Comparison of ENCODE assay signal across 20 mouse cellular contexts in genomic region chr8:114986971-114987370, GRCm38 (mm10).
A peak's percentile ranks its signal among the peaks of the same experiment; 100 is the strongest.
DNase-seq lines count a peak whose midpoint lies in the region; ATAC-seq lines count a peak whose summit lies in the region.
"Had no signal": no experiment of that assay in that cellular context is flagged by ENCODE, and none has a peak within 500 bp of the region (broad histone marks: within the 10 kb centered on the region; RNA-seq: fewer than 3 reads in every experiment).

No protein-coding gene starts in this region.

- 71% methylated on average over 10 of the region's 10 CpGs for WGBS in forebrain, embryonic 14.5 days
- WGBS in forebrain, embryonic 10.5 days = 94% methylated on average over 10 of the region's 10 CpGs

- H3K27me3 ChIP-seq in forebrain, embryonic 14.5 days (replicated peaks; ENCODE audit: control insufficient read depth, insufficient read depth, low read length) = no peaks in the 10 kb centered on the region
- H3K27me3 ChIP-seq in forebrain, embryonic 10.5 days (ENCODE audit: poor library complexity, severe bottlenecking) = peaks cover 23% of the 10 kb centered on the region
- H3K27me3 ChIP-seq: hindbrain, embryonic 13.5 days had no signal

- no peak for ATAC-seq in forebrain, embryonic 14.5 days
- ATAC-seq: forebrain, embryonic 16.5 days; hindbrain, embryonic 16.5 days; intestine, embryonic 16.5 days had no signal

- H3K4me2 ChIP-seq in forebrain, embryonic 14.5 days (ENCODE audit: low read length) = no peak overlapping the region
- H3K4me2 ChIP-seq: embryonic facial prominence, embryonic 13.5 days; heart, embryonic 11.5 days; hindbrain, embryonic 13.5 days had no signal

- DNase-seq in forebrain, embryonic 14.5 days (ENCODE audit: low spot score) = peak; percentile 48
- no peak for DNase-seq in forebrain, embryonic 10.5 days (ENCODE audit: extremely low spot score, low spot score)
- DNase-seq in kidney, postnatal 10 days = peak; percentile 19
- no peak for DNase-seq in kidney, postnatal 36 days
- DNase-seq in right cerebral cortex, postnatal 14 days = peak; percentile 38
- DNase-seq in right cerebral cortex, postnatal 25 days = no peak
- no peak for DNase-seq in ovary, postnatal 36 days (ENCODE audit: low spot score)
- DNase-seq: adrenal gland, adult 2 months; adrenal gland, postnatal 14 days; cerebellum, adult 11-12 months; cerebellum, adult 8-10 months; gastrocnemius, adult 2 months; gastrocnemius, postnatal 14 days; heart, adult 11 months had no signal

- no peak overlapping the region for H3K4me3 ChIP-seq in forebrain, embryonic 14.5 days (ENCODE audit: low read depth, low read length)
- H3K4me3 ChIP-seq in forebrain, embryonic 10.5 days = no peak overlapping the region
- H3K4me3 ChIP-seq: embryonic facial prominence, embryonic 13.5 days; gastrocnemius, adult 2 months; hindbrain, embryonic 13.5 days had no signal

- no peaks in the 10 kb centered on the region for H3K9me3 ChIP-seq in forebrain, embryonic 14.5 days (replicated peaks; ENCODE audit: control insufficient read depth, low read length)
- no peaks in the 10 kb centered on the region for H3K9me3 ChIP-seq in forebrain, embryonic 10.5 days
- H3K9me3 ChIP-seq: embryonic facial prominence, embryonic 13.5 days; hindbrain, embryonic 13.5 days had no signal

- H3K27ac ChIP-seq in forebrain, embryonic 14.5 days (ENCODE audit: low read depth, low read length) = no peak overlapping the region
- H3K27ac ChIP-seq in forebrain, embryonic 10.5 days = no peak overlapping the region
- H3K27ac ChIP-seq: embryonic facial prominence, embryonic 13.5 days; gastrocnemius, adult 2 months; hindbrain, embryonic 13.5 days had no signal

- no peak overlapping the region for H3K9ac ChIP-seq in forebrain, embryonic 14.5 days (ENCODE audit: low read length)
- H3K9ac ChIP-seq: embryonic facial prominence, embryonic 13.5 days; hindbrain, embryonic 13.5 days had no signal

- H3K4me1 ChIP-seq in forebrain, embryonic 14.5 days (ENCODE audit: control insufficient read depth, insufficient read depth, low read length) = no peaks in the 10 kb centered on the region
- peaks cover 23% of the 10 kb centered on the region for H3K4me1 ChIP-seq in forebrain, embryonic 10.5 days

- no peaks in the 10 kb centered on the region for H3K36me3 ChIP-seq in forebrain, embryonic 14.5 days (ENCODE audit: control insufficient read depth, insufficient read depth, low read length)
- no peaks in the 10 kb centered on the region for H3K36me3 ChIP-seq in forebrain, embryonic 10.5 days (replicated peaks)
- H3K36me3 ChIP-seq: embryonic facial prominence, embryonic 13.5 days; hindbrain, embryonic 13.5 days had no signal

Comparison
In these comparisons a context has a peak if more than half of its experiments do, and no peak if none do; other contexts are left out.
1. DNase-seq: peak in forebrain, embryonic 14.5 days (single experiment), kidney, postnatal 10 days (single experiment) and right cerebral cortex, postnatal 14 days (single experiment); none in forebrain, embryonic 10.5 days (single experiment), kidney, postnatal 36 days (0 of 2), right cerebral cortex, postnatal 25 days (single experiment) and ovary, postnatal 36 days (single experiment).